Mouse (Mus musculus) brain, adult 2 months (tissue): ENCODE data around the gene Cep152.

Experiments used
- DNase-seq: peaks from one replicate; pipeline ENCODE4 v3.0.0; 2011; ENCODE audit warnings: low read depth, low spot score

Gene Cep152

DNA sequence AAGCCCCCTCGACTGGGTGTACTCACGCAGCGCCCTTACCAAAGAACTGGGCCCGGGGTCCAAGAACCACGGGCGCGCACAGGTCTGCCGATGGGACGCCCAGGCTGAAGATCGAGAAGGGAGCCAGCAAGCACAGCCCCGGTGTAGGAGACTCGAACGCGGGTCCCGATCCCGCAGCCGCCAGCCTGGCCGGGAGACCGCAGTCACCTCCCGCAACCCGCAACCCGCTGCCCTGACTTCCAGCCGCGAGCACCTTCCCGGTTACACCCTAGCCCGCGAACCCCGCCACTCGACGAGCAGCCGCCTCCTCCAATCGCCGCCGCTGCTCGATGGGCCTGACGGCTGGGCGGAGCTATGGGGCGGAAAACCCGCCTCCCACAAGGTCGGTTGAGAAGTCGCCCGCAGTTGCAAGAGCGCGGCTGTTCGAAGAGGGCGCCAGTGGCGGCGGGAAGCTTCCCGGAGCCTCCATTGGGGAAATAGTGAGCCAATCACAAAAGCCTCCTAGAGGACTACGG lies at the start of gene Cep152:
Cep152 (minus strand) TSS at position 277 of the 515 bp plus-strand sequence.
- peak; percentile 98 for DNase-seq

DNA sequence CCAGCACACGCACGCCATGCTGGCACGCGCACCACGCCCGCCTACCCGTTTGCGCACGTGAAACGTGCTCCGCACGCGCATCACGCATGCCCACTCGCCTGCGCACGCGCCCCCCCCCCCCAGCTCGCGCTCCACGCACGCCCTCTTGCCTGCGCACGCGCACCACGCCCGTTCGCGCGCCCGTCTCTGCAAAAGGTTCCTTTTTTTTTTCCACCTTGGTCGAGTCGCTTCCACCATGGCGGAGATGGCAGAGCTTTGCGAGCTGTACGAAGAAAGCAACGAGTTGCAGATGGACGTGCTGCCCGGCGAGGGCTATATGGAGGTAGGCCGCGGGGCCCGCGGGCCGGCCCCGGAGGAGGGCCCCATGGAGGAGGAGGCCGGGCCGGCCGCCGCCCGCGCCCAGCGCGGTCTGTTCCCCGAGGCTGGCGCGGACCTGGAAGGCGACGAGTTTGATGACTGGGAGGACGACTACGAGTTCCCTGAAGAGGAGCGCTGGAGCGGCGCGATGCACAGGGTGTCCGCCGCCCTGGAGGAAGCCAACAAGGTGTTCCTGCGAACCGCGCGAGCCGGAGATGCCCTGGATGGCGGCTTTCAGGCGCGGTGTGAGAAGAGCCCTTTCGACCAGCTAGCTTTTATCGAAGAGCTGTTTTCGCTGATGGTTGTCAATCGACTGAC lies 48.2 kb upstream of the Cep152 start, which contains the start of gene Eid1:
Eid1 (plus strand) TSS at position 139 of the 675 bp plus-strand sequence.
- DNase-seq: peak; percentile 97

DNA sequence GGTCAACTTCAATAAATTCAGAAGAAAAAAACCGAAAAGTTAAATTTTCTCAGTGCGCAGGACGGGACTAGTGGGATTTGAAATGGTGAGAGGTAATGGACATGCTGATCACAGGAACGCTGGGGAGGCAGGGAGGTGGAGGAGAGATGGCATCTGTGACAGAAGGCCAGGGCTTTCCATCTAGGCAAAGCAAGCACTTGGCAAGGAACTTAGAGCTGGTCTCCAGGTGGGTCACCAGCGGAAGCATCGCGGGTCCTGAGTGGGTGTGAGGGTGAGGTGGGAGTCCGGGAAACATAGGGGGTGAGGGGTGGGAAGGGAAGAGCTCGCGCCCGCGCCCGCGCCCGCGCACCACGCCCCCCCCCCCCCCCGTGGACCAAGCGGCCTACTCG lies 47.6 kb upstream of the Cep152 start:
- no peak for DNase-seq

DNA sequence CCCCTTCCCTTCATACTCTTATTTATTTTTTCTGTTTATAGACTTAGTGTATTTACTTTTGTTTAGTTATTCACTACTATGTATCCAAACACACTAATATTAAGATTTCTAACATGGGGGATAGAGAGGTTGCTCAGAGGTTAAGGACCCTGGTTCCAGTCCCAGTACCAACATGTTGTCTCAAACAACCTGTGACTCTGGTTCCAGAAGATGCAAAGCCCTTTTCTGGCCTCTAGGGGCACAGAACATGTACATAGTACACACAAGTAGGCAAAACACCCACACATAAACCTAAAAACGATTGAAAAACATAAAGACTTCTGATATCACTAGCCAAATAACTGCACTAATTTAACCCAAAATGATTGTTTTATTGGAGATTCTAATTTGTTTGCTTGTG lies 45.9 kb upstream of the Cep152 start:
- no peak for DNase-seq

DNA sequence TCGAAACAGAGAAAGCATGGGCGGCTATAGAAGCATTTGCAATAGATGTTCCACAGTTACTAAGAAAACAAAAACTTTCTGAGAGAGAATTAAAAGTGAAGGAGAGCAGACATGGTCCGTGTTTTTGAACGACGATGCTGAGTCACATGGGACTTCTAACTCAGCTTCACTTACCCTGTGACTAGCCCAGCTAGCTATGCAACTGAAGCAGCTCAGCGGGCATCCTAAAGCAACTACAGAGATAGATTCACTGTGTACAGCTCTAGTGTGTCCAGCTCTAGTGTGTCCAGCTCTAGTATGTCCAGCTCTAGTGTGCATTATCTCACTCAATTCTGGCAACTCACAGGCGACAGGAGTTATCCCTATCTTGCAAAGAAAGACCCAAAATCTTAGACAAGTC lies 42.8 kb upstream of the Cep152 start:
- DNase-seq: no peak

DNA sequence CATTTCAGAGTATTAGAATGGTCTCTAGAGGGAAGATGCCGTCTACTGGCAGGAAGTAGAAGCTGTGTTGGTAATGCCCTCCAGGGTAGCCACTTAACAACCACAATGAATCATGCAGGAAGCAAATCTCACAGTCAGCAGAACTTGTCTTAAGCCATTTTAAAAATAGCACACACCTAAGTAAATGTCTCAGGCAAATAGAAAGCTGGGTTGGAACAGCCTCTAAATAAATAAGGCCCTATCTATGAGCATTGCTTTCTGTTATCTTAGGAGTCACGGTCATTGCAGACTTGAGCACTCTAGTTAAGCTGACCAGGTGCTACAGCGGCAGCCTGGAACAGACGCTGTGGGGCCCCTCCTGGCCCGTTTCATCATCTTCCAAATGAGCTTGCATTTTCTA lies 42.3 kb upstream of the Cep152 start:
- peak; percentile 44 for DNase-seq

DNA sequence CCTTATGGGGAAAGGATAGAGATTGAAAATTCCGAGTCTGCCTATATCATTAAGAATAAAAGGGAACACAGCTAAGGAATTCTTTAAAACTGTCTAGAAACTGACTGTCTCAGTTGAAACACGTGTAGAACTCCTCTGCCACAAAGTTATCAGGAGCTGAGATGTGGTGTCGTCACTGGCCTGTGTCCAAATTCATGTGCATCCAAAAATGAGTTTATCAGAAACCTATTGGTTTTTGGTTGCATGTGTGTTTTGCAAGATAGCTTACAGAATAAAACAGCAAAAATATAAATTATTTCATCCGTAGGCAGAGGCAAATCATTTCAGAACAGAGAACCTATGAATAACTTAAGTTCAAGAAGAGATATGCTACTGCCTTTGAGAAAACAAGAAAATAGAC lies 41.8 kb upstream of the Cep152 start:
- no peak for DNase-seq

DNA sequence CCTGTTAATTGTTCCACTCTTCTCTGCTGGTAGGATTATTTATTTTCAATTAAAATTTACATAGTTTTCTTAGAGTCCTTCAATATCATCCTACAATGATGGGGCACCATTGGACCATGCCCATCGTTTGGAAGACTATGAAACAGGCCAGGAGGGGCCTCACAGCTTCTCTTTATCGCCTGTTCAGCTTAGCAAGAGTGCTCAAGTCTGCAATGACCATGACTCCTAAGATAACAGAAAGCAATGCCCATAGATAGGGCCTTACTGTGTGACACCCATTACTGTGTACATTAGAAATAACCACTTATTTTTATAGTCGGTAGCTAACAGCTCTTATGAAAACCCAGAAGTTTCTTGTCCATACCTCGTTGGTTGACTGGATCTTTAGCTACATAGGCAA lies 41.0 kb upstream of the Cep152 start:
- DNase-seq: no peak

DNA sequence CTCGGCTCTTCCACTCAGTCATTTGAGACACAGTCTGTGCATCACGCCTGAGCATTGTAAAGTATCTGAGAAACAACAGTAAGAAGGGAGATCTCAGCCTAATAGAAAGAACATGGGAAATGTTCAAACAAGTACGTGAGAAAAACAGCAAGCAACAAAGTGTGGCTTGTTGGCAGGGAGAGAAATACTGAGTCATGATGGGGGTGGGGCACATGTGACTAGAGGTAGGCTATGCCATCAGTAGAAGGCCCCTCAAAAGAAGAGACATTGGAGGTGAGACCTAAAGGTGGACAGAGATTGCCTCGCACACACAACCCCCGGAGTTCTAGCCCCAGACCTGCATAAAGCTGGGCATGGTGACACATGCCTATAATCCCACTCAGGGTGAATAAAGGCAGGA lies 40.3 kb upstream of the Cep152 start:
- DNase-seq: no peak

DNA sequence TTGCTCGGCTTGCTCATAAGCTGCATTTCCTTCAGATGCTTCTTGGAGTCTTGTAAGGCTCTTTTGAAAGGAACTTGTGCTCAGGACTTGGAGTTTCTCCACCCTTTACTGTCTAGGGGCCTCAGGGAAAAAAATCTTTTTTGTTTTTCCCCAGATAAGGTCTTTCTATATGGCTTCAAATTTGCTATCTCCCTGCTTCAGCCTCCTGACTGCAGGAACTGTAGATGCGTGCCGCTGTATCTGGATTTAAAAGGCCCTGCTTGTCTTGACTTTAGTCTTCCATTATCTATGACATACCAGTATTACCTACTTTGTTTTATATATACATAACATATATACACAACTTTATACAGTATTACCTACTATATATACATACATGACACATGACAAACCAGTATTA lies 37.6 kb upstream of the Cep152 start:
- DNase-seq: no peak

DNA sequence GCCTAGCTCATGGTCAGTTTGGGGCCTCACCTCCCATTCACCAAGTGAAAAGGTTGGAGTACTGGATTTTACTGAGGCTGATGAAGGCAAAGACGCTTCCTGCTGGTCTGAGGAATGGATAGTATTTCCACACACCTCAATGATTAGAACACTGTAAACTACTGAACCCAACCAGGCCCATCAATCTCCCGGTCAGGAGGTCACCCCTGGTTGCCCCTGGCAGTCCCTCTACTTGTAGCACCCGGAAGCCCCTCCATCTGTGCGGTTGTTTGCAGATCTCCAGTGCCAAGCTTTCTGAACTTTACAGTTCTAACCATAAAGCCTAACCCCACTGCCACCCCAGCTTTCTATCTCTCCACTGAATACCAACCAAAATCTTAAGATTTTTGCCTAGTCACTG lies 36.2 kb upstream of the Cep152 start:
- DNase-seq: no peak

DNA sequence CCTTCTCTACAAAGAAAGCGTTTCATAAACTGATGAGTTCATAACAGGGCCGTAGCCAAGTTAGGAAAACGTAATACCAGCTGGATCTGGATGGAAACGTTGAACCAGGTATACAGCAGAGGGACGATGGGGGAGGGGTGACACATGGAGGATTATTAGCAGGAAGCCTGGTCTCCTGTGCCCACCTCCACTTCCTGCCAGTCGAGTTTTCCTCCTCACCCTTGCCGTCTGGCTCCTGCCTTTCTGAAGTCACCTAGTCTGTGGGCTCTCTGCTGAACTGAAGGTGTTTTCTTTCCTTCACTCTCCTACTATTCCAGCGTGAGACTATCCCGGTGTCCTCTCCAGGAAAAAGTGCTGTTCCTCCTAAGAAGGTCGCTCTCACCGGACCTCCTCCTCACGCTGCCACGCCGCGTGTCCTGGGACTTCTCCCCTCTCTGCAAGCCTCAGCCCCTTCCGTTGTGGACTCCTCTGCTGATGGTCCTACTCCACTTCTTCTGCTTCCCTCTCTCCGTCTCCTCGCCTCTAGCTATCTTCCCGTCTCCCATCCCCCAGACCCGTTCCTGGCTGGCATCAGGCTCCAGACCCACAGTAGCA lies 35.7 kb upstream of the Cep152 start:
- no peak for DNase-seq

DNA sequence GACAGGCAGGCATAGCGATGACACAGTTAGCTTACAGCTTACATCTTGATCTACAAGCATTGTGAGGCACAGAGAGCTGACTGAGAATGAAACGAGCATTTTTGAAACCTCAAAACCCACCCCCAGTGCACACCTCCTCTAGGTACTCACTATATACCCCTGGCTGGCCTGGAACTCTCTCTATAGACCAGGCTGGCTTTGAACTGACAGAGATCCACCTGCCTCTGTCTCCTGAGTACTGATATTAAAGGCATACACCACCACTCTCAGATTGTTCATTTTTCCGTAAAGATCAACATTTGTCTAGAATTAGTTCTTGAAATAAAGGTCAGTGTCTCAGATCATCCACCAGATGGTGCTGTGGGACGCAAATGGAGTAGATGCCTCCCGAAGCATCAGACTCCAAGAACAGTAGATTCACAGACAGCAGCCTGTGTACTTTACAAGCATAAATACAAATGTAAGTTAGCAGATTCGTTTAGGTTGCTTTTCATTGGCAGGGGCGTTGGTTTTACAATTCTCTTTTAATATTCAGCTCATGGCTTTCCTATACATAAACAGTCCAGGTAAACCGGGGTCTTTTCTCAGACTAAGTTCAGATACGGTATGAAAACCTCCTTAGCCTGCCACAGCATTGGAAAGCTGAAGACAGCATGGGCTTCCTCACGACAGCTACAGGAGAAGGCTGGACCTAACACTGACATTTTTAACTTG lies 35.1 kb upstream of the Cep152 start:
- DNase-seq: peak; percentile 91

DNA sequence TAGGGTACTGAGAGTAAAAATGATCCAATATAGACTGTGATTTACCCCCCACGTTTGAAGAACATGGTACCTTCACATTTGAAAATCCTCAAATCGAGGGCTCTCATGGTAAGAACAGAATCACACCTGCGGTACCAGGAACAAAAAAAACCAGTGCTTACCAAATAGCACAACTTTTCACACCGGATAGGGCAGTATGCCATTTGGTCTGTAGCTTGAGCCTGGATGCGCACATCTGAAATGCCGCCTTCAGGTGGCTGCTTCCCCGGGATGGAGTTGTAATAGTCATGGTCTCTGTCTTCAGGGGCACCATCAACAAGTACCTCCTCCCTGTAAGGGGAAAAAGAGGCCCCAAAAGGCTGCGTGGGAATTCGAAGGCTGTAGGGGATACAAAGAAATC lies 30.5 kb upstream of the Cep152 start:
- no peak for DNase-seq

DNA sequence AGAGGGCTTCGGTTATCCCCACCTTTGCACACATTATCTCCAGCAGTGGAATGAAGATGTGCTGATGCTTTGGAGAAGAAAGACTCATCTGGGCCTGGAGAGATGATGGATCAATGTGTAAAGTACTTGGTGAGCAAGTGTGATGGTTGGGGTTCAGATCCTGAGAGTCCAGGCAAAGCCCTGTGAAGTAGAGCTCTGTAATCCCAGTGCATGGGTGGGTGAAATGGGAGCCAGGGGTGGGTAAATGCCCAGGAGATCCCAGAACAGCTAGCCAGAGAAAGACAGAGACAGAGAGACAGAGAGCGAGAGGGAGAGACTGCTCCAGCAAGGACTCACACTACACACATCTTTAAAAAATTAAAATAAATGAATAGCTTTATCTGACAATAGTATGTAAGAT lies 28.4 kb upstream of the Cep152 start:
- no peak for DNase-seq

DNA sequence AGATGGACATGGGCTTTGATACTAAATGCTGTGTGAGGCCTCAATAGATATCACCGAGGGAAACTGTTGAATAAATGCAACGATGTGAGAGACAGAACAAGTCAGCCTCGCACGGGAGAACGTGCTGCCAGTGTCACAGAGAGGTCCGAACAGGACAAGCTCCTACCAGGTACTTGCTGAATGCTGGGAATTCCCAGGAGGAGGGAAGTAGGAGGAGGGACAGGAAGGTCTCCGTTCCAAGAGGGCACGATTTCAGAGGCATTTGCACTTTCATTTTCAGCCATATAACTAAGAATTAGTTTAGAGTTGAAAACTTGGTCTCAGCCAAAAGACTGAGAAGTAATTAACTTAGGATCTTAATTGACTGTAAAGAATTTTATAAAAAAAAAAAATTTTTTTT lies 26.6 kb upstream of the Cep152 start:
- no peak for DNase-seq

DNA sequence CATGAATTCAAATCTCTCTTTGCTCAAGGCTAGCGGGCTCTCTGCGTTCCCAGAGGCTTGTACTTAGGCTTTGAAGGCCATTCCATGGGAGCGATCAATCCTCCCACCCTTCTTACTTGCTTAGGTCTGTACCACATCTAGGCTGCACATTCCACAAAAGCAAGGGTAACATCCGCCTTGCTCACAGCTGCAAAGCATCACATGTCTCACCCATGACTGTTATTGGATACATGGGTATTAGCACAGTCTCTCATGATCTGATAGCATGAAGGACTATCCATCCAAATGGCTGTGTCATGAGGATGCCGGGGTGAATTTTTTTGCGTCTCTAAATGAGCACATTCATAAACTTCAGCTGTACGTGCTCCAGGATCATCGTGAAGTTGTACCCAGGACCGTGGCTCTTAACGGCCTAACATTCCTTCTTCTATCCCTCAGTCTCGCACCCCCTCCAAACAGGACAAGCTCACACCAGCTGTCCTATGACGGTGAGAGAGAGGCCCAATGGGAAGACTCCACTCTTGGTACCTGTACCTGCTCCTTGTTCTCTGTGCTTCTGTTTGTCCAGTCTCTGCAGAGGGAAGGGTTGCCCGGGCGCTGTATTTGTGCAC lies 25.9 kb upstream of the Cep152 start:
- no peak for DNase-seq

DNA sequence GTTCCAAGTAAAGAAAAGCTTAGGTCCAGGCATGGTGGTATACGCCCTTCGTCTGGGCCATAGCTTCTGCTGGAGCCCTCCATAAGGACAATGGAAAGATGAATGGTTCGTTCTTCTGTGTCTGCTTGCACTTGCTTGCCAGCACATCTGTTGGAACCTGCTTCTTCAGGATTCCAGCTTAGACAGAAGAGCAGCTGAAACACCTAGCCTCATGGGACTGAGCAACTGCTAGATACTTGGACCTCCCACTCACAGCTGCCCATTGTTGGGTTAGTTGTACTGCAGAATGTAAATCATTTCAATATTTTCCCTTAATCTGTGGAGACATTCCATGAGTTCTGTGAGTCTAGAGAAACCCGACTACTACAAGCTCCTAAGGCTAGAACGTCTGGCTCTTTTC lies 25.1 kb upstream of the Cep152 start:
- no peak for DNase-seq

DNA sequence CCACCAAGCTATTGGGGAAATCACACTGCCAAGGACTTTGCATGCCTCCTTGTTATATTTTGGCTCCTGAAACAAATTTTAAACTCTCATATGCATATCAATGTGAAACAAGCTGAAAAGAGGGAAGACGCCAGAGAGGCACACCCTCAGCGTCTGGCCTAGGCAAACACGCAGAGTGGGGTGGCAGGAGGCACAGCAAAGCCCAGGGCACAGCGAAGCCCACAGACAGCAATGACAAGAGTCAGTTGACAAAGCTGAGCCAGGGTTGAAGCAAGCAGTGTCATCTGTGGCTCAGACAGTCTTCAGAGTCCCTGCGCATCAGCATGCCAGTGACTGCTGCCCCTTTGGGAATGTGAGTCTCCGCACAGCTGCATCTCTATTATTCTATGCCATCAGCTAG lies 20.0 kb upstream of the Cep152 start:
- no peak for DNase-seq

DNA sequence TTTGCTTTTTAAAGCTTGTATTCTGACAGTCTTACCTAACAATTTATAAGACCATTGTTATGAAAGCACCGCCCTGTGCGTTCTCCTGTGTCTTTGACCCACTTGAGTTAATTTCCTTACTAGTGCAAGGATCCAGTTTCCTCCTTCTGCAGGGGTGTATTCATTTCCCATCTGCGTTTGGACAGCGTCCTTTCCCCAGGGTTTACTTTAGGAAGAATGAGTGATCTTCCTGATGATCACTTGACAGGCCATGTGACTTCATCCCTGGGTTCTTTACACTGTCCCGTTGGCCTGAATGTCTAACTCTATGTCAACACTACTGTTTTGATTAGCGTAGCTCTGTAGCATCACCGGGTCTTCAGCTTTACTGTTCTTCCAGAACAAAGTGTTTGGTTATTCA lies 12.4 kb upstream of the Cep152 start:
- DNase-seq: no peak

DNA sequence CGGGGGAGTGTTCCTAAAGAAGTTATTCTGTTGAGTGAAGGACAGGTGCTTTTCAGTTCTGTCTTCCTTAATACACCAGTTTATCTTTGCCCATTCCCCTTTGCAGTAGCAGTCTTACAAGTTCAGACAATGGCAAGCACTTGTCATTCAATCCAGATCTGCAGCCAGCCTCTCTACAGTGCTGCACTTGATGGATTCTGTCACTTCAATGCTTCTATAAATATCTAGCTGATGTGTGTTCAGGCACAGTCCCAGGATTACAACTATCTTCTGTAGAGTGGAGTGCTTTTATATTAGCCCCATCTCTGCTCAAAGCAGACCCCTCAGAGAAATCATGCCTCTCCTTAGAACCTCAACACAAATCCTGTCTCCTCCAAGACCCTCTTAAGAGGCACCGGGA lies 5.1 kb upstream of the Cep152 start:
- no peak for DNase-seq

DNA sequence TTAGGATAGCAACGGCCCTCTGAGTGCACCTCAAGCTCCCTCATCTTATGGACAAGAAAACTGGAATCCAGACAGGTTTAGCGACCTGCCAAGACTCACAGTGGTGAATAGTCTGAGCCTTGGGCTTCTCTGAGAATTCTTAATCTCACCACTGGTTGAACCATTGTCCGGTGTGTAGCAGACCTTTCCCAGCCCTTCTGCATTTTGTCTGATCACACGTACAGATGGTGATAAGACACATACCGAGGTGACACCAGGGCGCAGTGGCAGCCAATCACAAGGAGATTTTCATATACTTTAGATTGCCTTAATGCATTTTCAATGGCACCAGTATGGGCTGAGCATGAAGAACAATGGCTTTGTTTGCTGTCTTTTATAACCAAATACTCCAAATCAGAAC lies 3.6 kb upstream of the Cep152 start:
- DNase-seq: no peak

DNA sequence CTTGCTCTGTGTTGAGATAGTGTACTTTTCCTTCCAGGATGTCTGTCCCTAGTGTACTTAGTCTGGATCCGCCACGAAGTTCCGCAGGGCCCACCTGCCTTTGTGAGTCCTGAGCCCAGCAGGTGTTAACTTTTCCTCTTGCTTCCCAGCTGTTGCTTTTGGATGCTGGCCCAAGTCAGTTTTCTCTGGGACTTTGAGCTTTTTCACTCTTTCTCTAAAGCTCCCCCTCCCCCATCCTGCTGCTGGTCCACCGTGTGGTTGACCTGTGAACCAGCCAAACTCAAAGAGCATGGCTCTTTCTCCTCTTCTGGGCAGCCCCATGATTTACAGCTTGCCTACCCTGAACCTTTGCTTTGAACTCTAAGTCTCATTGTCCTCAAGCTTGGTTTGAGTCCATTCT lies 1.6 kb upstream of the Cep152 start:
- DNase-seq: no peak
